Mouse (Mus musculus) forebrain, embryonic 16.5 days (tissue): ENCODE results near the gene Zbtb34. TPM values are rescaled to one million over a fixed set of nuclear protein-coding genes. Genes with fewer than 3 reads are reported as not detected.

Source experiments
- ATAC-seq: fragments of 200-750 bp; cut with Nextera tagmentation; 2 replicates; pipeline ENCODE4 v1.8.0; 2017; ENCODE audit warnings: mild to moderate bottlenecking, moderate library complexity
- H3K27ac ChIP-seq: fragments of 300-500 bp; sonication (generic); 2 replicates; pipeline ENCODE4 v1.5.1; 2014; ENCODE audit warnings: low read length, control low read depth
- H3K27me3 ChIP-seq: fragments of 300-500 bp; sonication (generic); replicated peaks from 2 replicates; pipeline ENCODE4 v1.6.1; 2014; ENCODE audit warnings: low read length; ENCODE audit not compliant: control insufficient read depth, insufficient read depth
- H3K36me3 ChIP-seq: fragments of 300-500 bp; sonication (generic); 2 replicates; pipeline ENCODE4 v1.6.1; 2014; ENCODE audit not compliant: control insufficient read depth, insufficient read depth
- H3K4me1 ChIP-seq: fragments of 300-500 bp; sonication (generic); replicated peaks from 2 replicates; pipeline ENCODE4 v1.6.1; 2014; ENCODE audit warnings: low read length; ENCODE audit not compliant: control insufficient read depth, insufficient read depth
- H3K4me2 ChIP-seq: fragments of 300-500 bp; sonication (generic); 2 replicates; pipeline ENCODE4 v1.6.1; 2014; ENCODE audit warnings: mild to moderate bottlenecking, low read length, control low read depth
- H3K4me3 ChIP-seq: fragments of 300-500 bp; sonication (generic); replicated peaks from 2 replicates; pipeline ENCODE4 v1.5.1; 2014; ENCODE audit warnings: mild to moderate bottlenecking, low read length, control low read depth
- H3K9ac ChIP-seq: fragments of 300-500 bp; sonication (generic); replicated peaks from 2 replicates; pipeline ENCODE4 v1.6.1; 2014; ENCODE audit warnings: low read depth, low read length, control low read depth
- H3K9me3 ChIP-seq: fragments of 300-500 bp; sonication (generic); 2 replicates; pipeline ENCODE4 v1.6.1; 2016; ENCODE audit warnings: low read length; ENCODE audit not compliant: control insufficient read depth
- WGBS: fragments of 180-500 bp; shearing (Covaris S2); extraction: QIAGEN DNeasy Blood & Tissue Kit; methylation state at CpG from one replicate; pipeline ENCODE4 v1.1.7; 2014; 5-methylcytosine and 5-hydroxymethylcytosine counted together
- polyA plus RNA-seq: library from polyadenylated mRNA; unstranded; fragments of >200 nt; fragmentation: Nextera tagmentation; extraction: Ambion mirVana; gene quantifications from 2 replicates; pipeline ENCODE4 v1.2.1, GENCODE M21; 2015

Zbtb34 gene
- polyA plus RNA-seq, 1 experiment from 2014 or later = 10.1 TPM

- ATAC-seq = no peak
- Histone ChIP-seq H3K27ac (no peak overlapping the region), H3K36me3 (no peaks in the 10 kb centered on the region), H3K4me2 (no peak overlapping the region), H3K9me3 (no peaks in the 10 kb centered on the region), H3K27me3 (no peaks in the 10 kb centered on the region), H3K9ac (no peak overlapping the region), H3K4me3 (no peak overlapping the region), H3K4me1 (peaks cover 52% of the 10 kb centered on the region)
- 57% methylated on average over 1 of the region's 1 CpGs for WGBS
Observed at GRCm38 (mm10) chr2:33368486-33368885, 62.6 kb downstream of the Zbtb34 start.

- H3K4me1 ChIP-seq = peaks cover 53% of the 10 kb centered on the region
- no peaks in the 10 kb centered on the region for H3K36me3 ChIP-seq
- H3K9ac ChIP-seq = no peak overlapping the region
- 26% methylated on average over 9 of the region's 9 CpGs for WGBS
- H3K4me3 ChIP-seq = no peak overlapping the region
- H3K27me3 ChIP-seq = no peaks in the 10 kb centered on the region
- H3K4me2 ChIP-seq = no peak overlapping the region
- H3K9me3 ChIP-seq = no peaks in the 10 kb centered on the region
- ATAC-seq = peak; percentile 89
- peak overlapping the region; percentile 67 for H3K27ac ChIP-seq
Observed at GRCm38 (mm10) chr2:33365703-33366471, 65.2 kb downstream of the Zbtb34 start.

DNA sequence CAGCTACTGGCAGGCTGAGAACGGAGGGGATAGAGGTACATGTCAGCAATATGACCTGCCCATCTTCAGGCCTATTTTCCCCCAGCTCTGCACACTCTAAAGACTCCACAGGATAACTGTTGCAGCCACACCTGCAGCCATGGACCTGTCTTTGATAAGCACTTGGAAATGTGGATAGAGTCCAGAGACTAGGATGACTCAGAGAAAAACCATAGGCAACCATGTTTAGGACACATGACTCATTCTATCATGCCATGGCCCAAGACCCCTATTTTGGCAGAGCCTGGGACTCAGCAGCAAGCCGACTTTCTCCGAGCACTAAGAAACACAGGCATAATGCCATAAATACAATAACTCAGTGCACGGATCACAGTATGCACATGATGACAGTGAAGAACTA is 66.5 kb downstream of the Zbtb34 start:
- ATAC-seq = no peak
- H3K9me3 ChIP-seq = no peaks in the 10 kb centered on the region

GRCm38 (mm10) chr2:33363890-33364289 is 67.2 kb downstream of the Zbtb34 start:
- H3K9me3 ChIP-seq = no peaks in the 10 kb centered on the region
- H3K36me3 ChIP-seq = no peaks in the 10 kb centered on the region
- no peak overlapping the region for H3K27ac ChIP-seq
- peaks cover 39% of the 10 kb centered on the region for H3K4me1 ChIP-seq
- 86% methylated on average over 4 of the region's 4 CpGs for WGBS
- H3K4me2 ChIP-seq = no peak overlapping the region
- no peak overlapping the region for H3K4me3 ChIP-seq
- no peak overlapping the region for H3K9ac ChIP-seq
- no peaks in the 10 kb centered on the region for H3K27me3 ChIP-seq
- ATAC-seq = no peak

More for the DNA sequence above, 66.5 kb downstream of the Zbtb34 start:
- WGBS = 86% methylated on average over 4 of the region's 4 CpGs
- H3K27ac ChIP-seq = no peak overlapping the region
- no peak overlapping the region for H3K9ac ChIP-seq
- no peak overlapping the region for H3K4me3 ChIP-seq
- no peak overlapping the region for H3K4me2 ChIP-seq
- H3K36me3 ChIP-seq = no peaks in the 10 kb centered on the region
- peaks cover 47% of the 10 kb centered on the region for H3K4me1 ChIP-seq
- no peaks in the 10 kb centered on the region for H3K27me3 ChIP-seq

GRCm38 (mm10) chr2:33361139-33361716 is 69.9 kb downstream of the Zbtb34 start:
- H3K27me3 ChIP-seq = no peaks in the 10 kb centered on the region
- no peaks in the 10 kb centered on the region for H3K36me3 ChIP-seq
- no peak for ATAC-seq

GRCm38 (mm10) chr2:33360564-33360963 is 70.6 kb downstream of the Zbtb34 start:
- 89% methylated on average over 3 of the region's 3 CpGs for WGBS
- H3K9me3 ChIP-seq = no peaks in the 10 kb centered on the region
- H3K4me2 ChIP-seq = no peak overlapping the region
- no peaks in the 10 kb centered on the region for H3K36me3 ChIP-seq
- H3K4me3 ChIP-seq = no peak overlapping the region
- no peak overlapping the region for H3K27ac ChIP-seq
- no peak for ATAC-seq
- no peaks in the 10 kb centered on the region for H3K27me3 ChIP-seq
- H3K9ac ChIP-seq = no peak overlapping the region
- H3K4me1 ChIP-seq = peaks cover 30% of the 10 kb centered on the region

More at GRCm38 (mm10) chr2:33361139-33361716, 69.9 kb downstream of the Zbtb34 start:
- 80% methylated on average over 9 of the region's 9 CpGs for WGBS
- H3K4me3 ChIP-seq = no peak overlapping the region
- H3K9ac ChIP-seq = no peak overlapping the region
- no peaks in the 10 kb centered on the region for H3K9me3 ChIP-seq
- H3K4me1 ChIP-seq = peaks cover 30% of the 10 kb centered on the region
- no peak overlapping the region for H3K4me2 ChIP-seq
- no peak overlapping the region for H3K27ac ChIP-seq

- 97% methylated on average over 8 of the region's 8 CpGs for WGBS
- Histone ChIP-seq H3K27ac (no peak overlapping the region), H3K27me3 (no peaks in the 10 kb centered on the region), H3K36me3 (no peaks in the 10 kb centered on the region), H3K9ac (no peak overlapping the region), H3K9me3 (no peaks in the 10 kb centered on the region), H3K4me3 (no peak overlapping the region), H3K4me1 (peaks cover 28% of the 10 kb centered on the region), H3K4me2 (no peak overlapping the region)
- no peak for ATAC-seq
Observed at GRCm38 (mm10) chr2:33359184-33359583, 71.9 kb downstream of the Zbtb34 start.

- WGBS = 84% methylated on average over 7 of the region's 7 CpGs
- no peak overlapping the region for H3K4me2 ChIP-seq
- no peaks in the 10 kb centered on the region for H3K9me3 ChIP-seq
- ATAC-seq = no peak
- no peaks in the 10 kb centered on the region for H3K36me3 ChIP-seq
- no peak overlapping the region for H3K9ac ChIP-seq
- H3K4me1 ChIP-seq = peaks cover 32% of the 10 kb centered on the region
- H3K4me3 ChIP-seq = no peak overlapping the region
- H3K27me3 ChIP-seq = no peaks in the 10 kb centered on the region
- no peak overlapping the region for H3K27ac ChIP-seq
Observed at GRCm38 (mm10) chr2:33357250-33357838, 73.8 kb downstream of the Zbtb34 start.
